Mouse (Mus musculus): Measurements from ENCODE around the gene BC107364. TPM values are rescaled to one million over a fixed set of nuclear protein-coding genes. Genes with fewer than 3 reads are reported as not detected.
"Not testable (repeated sequence)": the region's sequence is repeated elsewhere in the genome, so short reads cannot be mapped to it uniquely, and the experiment has no call there.

Gene BC107364
- polyA plus RNA-seq, 1 experiment: not detected

GRCm38 (mm10) chr3:96414951-96415327 lies 37.2 kb downstream of the BC107364 start:
- TF ChIP-seq CTCF (IDR thresholded peaks at IDR 0.05; ENCODE audit: borderline replicate concordance, extremely low read depth, insufficient read depth, insufficient read length) (no peak), POLR2A (IDR thresholded peaks at IDR 0.05; ENCODE audit: borderline replicate concordance, extremely low read depth, insufficient read depth, insufficient read length, poor library complexity, severe bottlenecking) (no peak)
- no peak for DNase-seq (ENCODE audit: low read depth)

- DNase-seq (ENCODE audit: low read depth): peak; percentile 94
- TF ChIP-seq POLR2A (IDR thresholded peaks at IDR 0.05; ENCODE audit: borderline replicate concordance, extremely low read depth, insufficient read depth, insufficient read length, poor library complexity, severe bottlenecking) (peak; percentile 53; the same call in 1 of the 2 replicates), CTCF (IDR thresholded peaks at IDR 0.05; ENCODE audit: borderline replicate concordance, extremely low read depth, insufficient read depth, insufficient read length) (no peak)
Observed at GRCm38 (mm10) chr3:96414126-96414950, 37.8 kb downstream of the BC107364 start.

GRCm38 (mm10) chr3:96413581-96414125 lies 38.5 kb downstream of the BC107364 start:
- DNase-seq (ENCODE audit: low read depth): no peak
- TF ChIP-seq CTCF (IDR thresholded peaks at IDR 0.05; ENCODE audit: borderline replicate concordance, extremely low read depth, insufficient read depth, insufficient read length) (no peak), POLR2A (IDR thresholded peaks at IDR 0.05; ENCODE audit: borderline replicate concordance, extremely low read depth, insufficient read depth, insufficient read length, poor library complexity, severe bottlenecking) (no peak)

- DNase-seq (ENCODE audit: low read depth): no peak
- no peak for TF ChIP-seq CTCF (IDR thresholded peaks at IDR 0.05; ENCODE audit: borderline replicate concordance, extremely low read depth, insufficient read depth, insufficient read length)
- no peak for TF ChIP-seq POLR2A (IDR thresholded peaks at IDR 0.05; ENCODE audit: borderline replicate concordance, extremely low read depth, insufficient read depth, insufficient read length, poor library complexity, severe bottlenecking)
Observed at GRCm38 (mm10) chr3:96411821-96412220, 40.3 kb downstream of the BC107364 start.

- no peak for DNase-seq (ENCODE audit: low read depth)
- peak; percentile 10; the same call in 1 of the 2 replicates for TF ChIP-seq CTCF (IDR thresholded peaks at IDR 0.05; ENCODE audit: borderline replicate concordance, extremely low read depth, insufficient read depth, insufficient read length)
- no peak for TF ChIP-seq POLR2A (IDR thresholded peaks at IDR 0.05; ENCODE audit: borderline replicate concordance, extremely low read depth, insufficient read depth, insufficient read length, poor library complexity, severe bottlenecking)
Observed at GRCm38 (mm10) chr3:96410966-96411365, 41.1 kb downstream of the BC107364 start.

- DNase-seq (ENCODE audit: low read depth): no peak
- no peak for TF ChIP-seq POLR2A (IDR thresholded peaks at IDR 0.05; ENCODE audit: borderline replicate concordance, extremely low read depth, insufficient read depth, insufficient read length, poor library complexity, severe bottlenecking)
- no peak for TF ChIP-seq CTCF (IDR thresholded peaks at IDR 0.05; ENCODE audit: borderline replicate concordance, extremely low read depth, insufficient read depth, insufficient read length)
Observed at GRCm38 (mm10) chr3:96409701-96410246, 42.3 kb downstream of the BC107364 start.

- not testable (repeated sequence) for DNase-seq (ENCODE audit: low read depth)
Observed at GRCm38 (mm10) chr3:96408111-96408510, 44.0 kb downstream of the BC107364 start.

- TF ChIP-seq CTCF (IDR thresholded peaks at IDR 0.05; ENCODE audit: borderline replicate concordance, extremely low read depth, insufficient read depth, insufficient read length): no peak
- no peak for TF ChIP-seq POLR2A (IDR thresholded peaks at IDR 0.05; ENCODE audit: borderline replicate concordance, extremely low read depth, insufficient read depth, insufficient read length, poor library complexity, severe bottlenecking)
- DNase-seq (ENCODE audit: low read depth): no peak
Observed at GRCm38 (mm10) chr3:96405541-96406503, 46.3 kb downstream of the BC107364 start.

GRCm38 (mm10) chr3:96405004-96405403 lies 47.1 kb downstream of the BC107364 start:
- no peak for TF ChIP-seq CTCF (IDR thresholded peaks at IDR 0.05; ENCODE audit: borderline replicate concordance, extremely low read depth, insufficient read depth, insufficient read length)
- no peak for TF ChIP-seq POLR2A (IDR thresholded peaks at IDR 0.05; ENCODE audit: borderline replicate concordance, extremely low read depth, insufficient read depth, insufficient read length, poor library complexity, severe bottlenecking)
- DNase-seq (ENCODE audit: low read depth): no peak

- no peak for DNase-seq (ENCODE audit: low read depth)
- TF ChIP-seq POLR2A (IDR thresholded peaks at IDR 0.05; ENCODE audit: borderline replicate concordance, extremely low read depth, insufficient read depth, insufficient read length, poor library complexity, severe bottlenecking): no peak
- TF ChIP-seq CTCF (IDR thresholded peaks at IDR 0.05; ENCODE audit: borderline replicate concordance, extremely low read depth, insufficient read depth, insufficient read length): no peak
Observed at GRCm38 (mm10) chr3:96404450-96404849, 47.7 kb downstream of the BC107364 start.

GRCm38 (mm10) chr3:96403016-96403415 lies 49.1 kb downstream of the BC107364 start:
- no peak for DNase-seq (ENCODE audit: low read depth)

More at GRCm38 (mm10) chr3:96403016-96403415, 49.1 kb downstream of the BC107364 start:
- TF ChIP-seq CTCF (IDR thresholded peaks at IDR 0.05; ENCODE audit: borderline replicate concordance, extremely low read depth, insufficient read depth, insufficient read length): peak; percentile 38; the same call in 1 of the 2 replicates
- TF ChIP-seq POLR2A (IDR thresholded peaks at IDR 0.05; ENCODE audit: borderline replicate concordance, extremely low read depth, insufficient read depth, insufficient read length, poor library complexity, severe bottlenecking): no peak
